Mouse (Mus musculus) C2C12 (cell line): Measurements from ENCODE around the gene Ccdc154.

Source experiments
- CTCF ChIP-seq: IDR thresholded peaks from one replicate; pipeline ENCODE4 v1.5.1; 2011; ENCODE audit not compliant: control insufficient read depth, insufficient read depth, insufficient read length
- MAX ChIP-seq: IDR thresholded peaks from one replicate; pipeline ENCODE4 v1.6.1; 2011; ENCODE audit warnings: mild to moderate bottlenecking, control low read depth
- MYOG ChIP-seq: IDR thresholded peaks from one replicate; pipeline ENCODE4 v1.6.1; 2011; ENCODE audit not compliant: control insufficient read depth, insufficient read length; ENCODE audit errors: extremely low read depth

DNA sequence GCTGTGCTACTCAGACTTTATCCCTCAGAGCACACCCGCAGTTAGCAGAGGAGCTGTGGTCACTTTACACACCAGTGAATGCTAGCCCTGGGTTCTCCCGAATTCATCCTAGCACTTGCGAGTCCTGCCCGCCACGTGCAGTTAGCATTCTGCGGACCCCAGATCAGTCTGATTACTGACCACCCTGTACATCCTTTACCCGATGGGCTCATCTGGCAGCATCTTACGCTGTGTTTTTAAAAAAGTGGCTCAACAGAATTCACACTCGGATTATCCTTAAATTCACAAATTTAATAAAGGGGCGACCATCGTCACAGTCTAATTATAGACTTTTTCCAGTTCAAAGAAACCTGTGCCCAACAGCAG lies 25.5 kb downstream of the Ccdc154 start:
- TF ChIP-seq CTCF (no peak), MAX (no peak), MYOG (no peak)
